Mouse (Mus musculus) cerebellum, adult 8-10 months (tissue): ENCODE measurements around the gene Il23a.
"Not testable (repeated sequence)": the region's sequence is repeated elsewhere in the genome, so short reads cannot be mapped to it uniquely, and the experiment has no call there.

Experiments used
- DNase-seq: peaks from one replicate; pipeline ENCODE4 v3.0.0; 2022

Gene Il23a

DNA sequence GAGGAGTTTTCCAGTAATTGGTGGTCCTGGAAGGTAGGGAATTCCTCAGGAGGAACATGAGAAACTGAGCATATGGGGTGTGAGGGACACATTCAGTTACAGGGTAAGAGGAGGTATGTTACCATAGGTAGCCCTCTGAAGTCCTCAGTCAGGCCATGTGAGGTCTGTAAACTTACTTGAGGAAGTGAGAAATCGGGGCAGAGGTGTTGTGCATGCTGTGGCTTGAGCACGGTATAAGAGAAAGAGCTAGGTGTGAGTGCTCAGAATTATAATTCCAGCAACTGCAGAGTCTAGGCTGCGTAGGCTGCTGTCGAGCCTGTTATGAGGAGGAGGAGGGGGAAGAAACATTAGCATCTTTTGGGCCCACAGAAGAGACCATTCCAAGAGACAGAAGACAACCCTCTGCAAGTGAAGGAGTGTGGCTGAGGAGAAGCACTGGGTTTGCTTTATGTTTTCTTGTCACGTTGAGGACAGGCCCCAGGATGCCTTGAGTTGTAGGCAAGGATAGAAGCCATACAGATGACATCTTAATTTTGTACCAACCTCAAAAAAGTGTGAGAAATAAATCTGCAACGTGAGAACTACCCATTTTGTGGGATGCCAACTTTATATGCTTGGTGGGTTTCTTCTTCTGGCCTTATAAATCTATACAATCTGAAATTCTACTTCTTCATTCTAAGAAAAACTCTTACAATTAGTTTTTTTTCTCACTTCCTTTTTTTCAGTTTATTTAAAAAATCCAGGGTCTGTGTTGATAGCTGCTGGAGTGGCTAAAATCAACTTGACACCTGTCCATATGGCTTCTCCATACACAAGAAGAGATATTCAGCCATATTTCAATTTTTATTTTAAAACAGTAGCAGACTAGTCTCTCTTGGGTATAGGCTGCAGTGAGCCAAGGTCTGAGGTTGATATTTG is 34.9 kb downstream of the Il23a start:
- DNase-seq = no peak

- DNase-seq = no peak
Measured at GRCm38 (mm10) chr10:128262300-128262699, 36.3 kb downstream of the Il23a start.

GRCm38 (mm10) chr10:128260376-128260775 is 38.2 kb downstream of the Il23a start:
- not testable (repeated sequence) for DNase-seq

DNA sequence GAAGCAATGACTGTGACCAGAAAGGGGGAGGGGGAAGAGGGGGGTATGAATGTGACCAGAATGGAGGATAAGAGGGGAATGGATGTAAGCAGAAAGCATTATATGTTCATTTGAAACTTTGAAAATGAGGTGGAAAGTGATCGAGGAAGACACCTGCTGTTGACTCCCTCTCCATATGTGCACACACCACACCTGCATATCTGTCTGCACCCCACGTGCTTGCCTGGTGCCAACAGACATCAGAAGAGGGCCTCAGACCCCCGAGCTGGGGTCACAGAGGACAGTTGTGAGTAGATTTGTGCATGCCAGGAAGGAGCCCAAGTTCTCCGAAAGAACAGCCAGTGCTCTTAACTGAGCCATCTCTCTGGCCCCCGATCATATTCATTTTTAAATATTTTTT is 38.6 kb downstream of the Il23a start:
- no peak for DNase-seq

GRCm38 (mm10) chr10:128258953-128259352 is 39.6 kb downstream of the Il23a start:
- DNase-seq = no peak

DNA sequence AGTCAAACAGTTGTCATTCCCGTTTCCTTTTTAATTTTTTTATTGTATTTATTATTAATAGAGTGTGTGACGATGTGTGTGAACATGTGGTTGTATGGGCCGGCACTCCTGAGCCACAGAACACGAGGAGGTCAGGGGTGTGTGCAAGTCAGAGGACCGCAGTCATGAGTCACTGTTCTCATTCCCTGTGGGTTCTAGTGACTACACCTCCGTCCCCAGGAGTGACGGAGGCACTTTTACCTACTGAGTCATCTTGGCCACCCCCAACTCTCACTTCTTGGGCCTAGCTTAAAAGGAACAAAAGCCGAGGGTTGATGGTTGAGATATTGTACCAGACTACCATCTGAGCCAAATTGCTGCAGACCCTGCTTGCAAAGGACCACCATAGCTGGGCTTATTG is 42.2 kb downstream of the Il23a start:
- DNase-seq = no peak

GRCm38 (mm10) chr10:128255925-128256324 is 42.6 kb downstream of the Il23a start:
- DNase-seq = no peak

DNA sequence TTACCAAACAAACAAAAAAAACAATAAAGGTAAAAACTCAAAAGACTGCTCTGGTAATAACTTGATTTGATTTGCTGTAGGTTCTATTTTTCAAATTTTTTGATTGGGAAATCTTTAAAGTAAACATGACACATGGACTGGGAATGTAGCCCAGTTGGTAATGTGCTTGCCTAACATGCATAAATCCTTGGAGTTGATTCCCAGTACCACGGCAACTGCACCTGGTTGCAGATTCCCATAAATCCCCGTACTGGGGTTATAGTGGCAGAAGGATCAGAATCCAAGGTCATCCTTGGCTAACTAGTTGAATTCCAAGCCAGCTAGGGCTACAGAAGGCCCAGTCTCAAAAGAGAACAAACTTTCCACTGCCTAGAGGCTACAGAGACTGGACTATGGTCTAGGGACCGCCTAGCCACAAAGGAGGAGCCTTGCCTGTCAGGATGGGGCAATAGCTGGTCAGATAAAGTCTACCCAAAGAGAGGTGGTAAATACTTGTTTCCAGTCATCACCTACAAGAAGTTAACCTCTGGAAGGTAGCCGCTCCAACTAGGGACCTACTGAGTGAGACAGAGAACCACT is 44.8 kb downstream of the Il23a start, which contains the start of gene Apon:
Gene Apon (plus strand): TSS at position 420 of the 579 bp plus-strand sequence.
- no peak for DNase-seq

GRCm38 (mm10) chr10:128250565-128250964 is 48.0 kb downstream of the Il23a start:
- DNase-seq = no peak

DNA sequence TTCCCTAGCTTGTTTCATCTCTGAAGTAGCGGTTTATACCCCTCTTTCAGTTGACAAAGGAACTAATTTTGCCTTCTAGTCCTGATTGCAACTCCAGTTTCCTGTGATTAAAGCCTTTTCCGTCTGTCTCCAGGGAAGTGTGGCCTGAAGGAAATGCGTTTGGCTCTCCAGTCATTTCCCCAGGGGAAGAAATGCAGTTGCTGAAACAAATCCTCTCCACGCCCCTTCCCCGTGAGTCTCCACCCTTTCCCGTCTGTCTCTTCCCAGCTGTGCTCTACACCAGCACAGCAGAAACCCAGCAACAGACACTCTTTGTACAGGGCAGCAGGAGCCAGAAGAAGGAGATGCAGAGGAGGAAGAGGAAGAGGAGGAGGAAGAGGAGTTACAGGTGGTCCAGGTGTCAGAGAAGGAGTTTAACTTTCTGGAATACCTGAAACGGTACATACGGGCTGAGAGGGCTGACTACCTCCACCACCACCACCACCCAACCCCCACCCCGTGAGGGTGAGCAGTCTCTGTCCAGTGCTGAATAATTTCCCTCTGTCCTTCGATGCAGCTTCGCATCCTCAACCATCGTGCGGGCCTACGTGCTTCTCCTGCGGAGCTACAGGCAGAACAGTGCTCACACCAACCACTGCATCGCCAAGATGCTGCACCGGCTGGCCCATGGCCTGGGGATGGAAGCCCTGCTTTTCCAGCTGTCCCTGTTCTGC is 51.4 kb downstream of the Il23a start:
- DNase-seq = no peak
